Mouse (Mus musculus): Measurements from ENCODE around the gene Cpd. TPM values are rescaled to one million over a fixed set of nuclear protein-coding genes. Genes with fewer than 3 reads are reported as not detected.

The Cpd gene
- polyA plus RNA-seq, 1 experiment from 2014 or later, result 3.8 TPM

DNA sequence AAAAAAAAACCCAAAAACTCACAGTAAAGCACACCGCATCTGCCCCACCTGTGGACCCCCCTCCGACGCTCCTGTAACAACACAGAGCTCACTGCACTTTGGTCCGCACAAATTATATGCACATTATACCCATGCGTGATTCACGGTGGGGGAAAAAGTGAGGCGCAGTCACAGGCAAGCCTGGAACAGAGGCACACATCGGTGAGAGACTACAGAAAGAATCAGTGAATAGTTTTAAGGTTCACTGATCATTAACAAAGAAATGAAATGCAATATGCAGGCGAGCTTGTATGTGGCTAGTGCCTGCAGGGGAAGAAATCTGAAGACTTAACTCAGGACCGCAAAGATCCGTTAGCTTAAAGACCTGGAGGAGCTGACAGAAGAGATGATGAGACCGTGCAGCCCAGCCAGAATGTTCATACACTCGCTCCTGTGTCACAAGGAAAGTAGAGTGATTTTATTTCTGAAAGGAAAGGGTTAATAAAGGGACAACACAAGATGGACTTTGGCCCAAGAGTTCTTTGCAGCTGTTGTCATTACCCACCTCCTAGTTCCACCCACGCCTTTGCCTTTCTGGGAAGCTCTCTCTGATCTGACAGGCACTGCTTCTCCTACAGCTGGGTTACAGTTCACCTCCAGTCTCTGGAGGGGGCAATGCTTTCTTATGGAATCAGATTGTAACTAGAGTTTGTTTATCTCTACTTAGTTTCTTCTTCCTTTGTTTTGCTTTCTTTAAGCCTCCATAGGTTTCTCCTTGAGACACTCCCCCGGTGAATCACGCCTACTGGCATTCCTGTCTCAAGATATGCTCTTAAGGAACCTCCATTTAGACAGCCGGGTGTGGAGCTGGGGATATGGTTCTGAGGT is 7.9 kb upstream of the Cpd start:
- Histone ChIP-seq H3K4me2 (ENCODE audit: low read length) (no peak overlapping the region), H3K9ac (ENCODE audit: low read depth, low read length) (no peak overlapping the region), H3K36me3 (ENCODE audit: control insufficient read depth, insufficient read depth, low read length) (no peaks in the 10 kb centered on the region), H3K4me1 (ENCODE audit: control insufficient read depth, insufficient read depth, low read depth, low read length) (no peaks in the 10 kb centered on the region; the same call in 1 of the 2 replicates), H3K4me3 (ENCODE audit: low read length) (no peak overlapping the region), H3K9me3 (ENCODE audit: control insufficient read depth, low read length) (no peaks in the 10 kb centered on the region), H3K27me3 (replicated peaks; ENCODE audit: control insufficient read depth, insufficient read depth, low read length) (no peaks in the 10 kb centered on the region), H3K27ac (ENCODE audit: low read depth, low read length) (no peak overlapping the region)
- WGBS, result 40% methylated on average over 17 of the region's 17 CpGs
- no peak for ATAC-seq

GRCm38 (mm10) chr11:76851512-76851911 is 4.7 kb upstream of the Cpd start:
- Histone ChIP-seq H3K4me2 (ENCODE audit: low read length) (no peak overlapping the region), H3K4me1 (ENCODE audit: control insufficient read depth, insufficient read depth, low read depth, low read length) (no peaks in the 10 kb centered on the region; the same call in 1 of the 2 replicates), H3K9me3 (ENCODE audit: control insufficient read depth, low read length) (no peaks in the 10 kb centered on the region), H3K9ac (ENCODE audit: low read depth, low read length) (no peak overlapping the region), H3K27me3 (replicated peaks; ENCODE audit: control insufficient read depth, insufficient read depth, low read length) (no peaks in the 10 kb centered on the region), H3K36me3 (ENCODE audit: control insufficient read depth, insufficient read depth, low read length) (no peaks in the 10 kb centered on the region), H3K4me3 (ENCODE audit: low read length) (no peak overlapping the region), H3K27ac (ENCODE audit: low read depth, low read length) (no peak overlapping the region)
- no peak for ATAC-seq
- 72% methylated on average over 3 of the region's 3 CpGs for WGBS

DNA sequence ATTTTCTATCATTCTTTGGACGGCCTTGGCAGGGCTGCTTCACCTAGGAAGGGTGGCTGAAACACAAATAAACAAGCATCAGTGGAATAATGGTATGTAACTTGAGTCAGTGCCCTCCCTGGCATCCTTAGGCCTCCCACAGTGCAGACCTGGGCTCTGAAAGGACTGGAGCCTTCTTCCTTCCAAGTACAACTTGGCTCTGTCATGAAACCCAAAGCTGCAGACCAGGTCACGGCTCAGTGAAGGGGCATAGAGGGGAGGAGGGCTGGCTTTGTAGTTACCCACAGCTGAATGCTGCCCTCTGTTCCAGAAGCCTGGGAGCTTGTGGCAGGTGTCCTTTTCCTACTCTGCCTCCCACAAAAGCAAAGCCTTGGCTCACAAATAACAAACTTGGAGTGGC is 2.8 kb upstream of the Cpd start:
- Histone ChIP-seq H3K4me1 (ENCODE audit: control insufficient read depth, insufficient read depth, low read depth, low read length) (peaks cover 13% of the 10 kb centered on the region), H3K4me2 (ENCODE audit: low read length) (no peak overlapping the region), H3K36me3 (ENCODE audit: control insufficient read depth, insufficient read depth, low read length) (no peaks in the 10 kb centered on the region), H3K9ac (ENCODE audit: low read depth, low read length) (no peak overlapping the region), H3K9me3 (ENCODE audit: control insufficient read depth, low read length) (no peaks in the 10 kb centered on the region), H3K27ac (ENCODE audit: low read depth, low read length) (no peak overlapping the region; the same call in 1 of the 2 replicates), H3K4me3 (ENCODE audit: low read length) (no peak overlapping the region), H3K27me3 (replicated peaks; ENCODE audit: control insufficient read depth, insufficient read depth, low read length) (no peaks in the 10 kb centered on the region)
- 37% methylated on average over 2 of the region's 2 CpGs for WGBS
- ATAC-seq, result no peak; the same call in 1 of the 2 replicates

DNA sequence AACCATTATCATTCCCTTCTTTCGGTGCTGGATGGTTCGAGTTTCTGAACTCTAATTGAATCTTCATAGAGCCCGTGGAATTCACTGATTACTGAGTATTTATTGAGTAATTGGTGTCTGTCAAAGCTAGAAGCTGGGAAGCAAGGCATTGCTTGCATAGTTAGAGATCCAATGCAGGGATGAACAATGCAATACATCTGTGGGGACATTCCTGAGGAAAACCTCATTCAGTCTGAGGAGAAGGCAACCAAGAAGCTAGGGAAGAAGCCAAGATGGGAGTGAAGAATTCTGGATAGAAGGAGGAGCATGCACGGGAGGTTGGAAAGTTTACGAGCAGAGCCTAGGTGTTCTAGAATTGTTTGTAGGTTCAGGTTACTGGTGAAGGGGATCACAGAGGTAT is 1.3 kb upstream of the Cpd start:
- H3K4me3 ChIP-seq (ENCODE audit: low read length), result no peak overlapping the region
- H3K4me1 ChIP-seq (ENCODE audit: control insufficient read depth, insufficient read depth, low read depth, low read length), result peaks cover 24% of the 10 kb centered on the region
- no peaks in the 10 kb centered on the region for H3K9me3 ChIP-seq (ENCODE audit: control insufficient read depth, low read length)
- H3K27ac ChIP-seq (ENCODE audit: low read depth, low read length), result no peak overlapping the region
- no peak overlapping the region for H3K4me2 ChIP-seq (ENCODE audit: low read length)
- no peak overlapping the region for H3K9ac ChIP-seq (ENCODE audit: low read depth, low read length)
- no peaks in the 10 kb centered on the region for H3K36me3 ChIP-seq (ENCODE audit: control insufficient read depth, insufficient read depth, low read length)
- WGBS, result 86% methylated on average over 5 of the region's 5 CpGs
- no peaks in the 10 kb centered on the region for H3K27me3 ChIP-seq (replicated peaks; ENCODE audit: control insufficient read depth, insufficient read depth, low read length)
- no peak for ATAC-seq

GRCm38 (mm10) chr11:76847354-76847753 is 536 bp upstream of the Cpd start:
- no peaks in the 10 kb centered on the region for H3K9me3 ChIP-seq (ENCODE audit: control insufficient read depth, low read length)
- H3K27ac ChIP-seq (ENCODE audit: low read depth, low read length), result no peak overlapping the region
- H3K36me3 ChIP-seq (ENCODE audit: control insufficient read depth, insufficient read depth, low read length), result no peaks in the 10 kb centered on the region
- H3K9ac ChIP-seq (ENCODE audit: low read depth, low read length), result 0 out of 2 replicates have a peak overlapping the region, but pooled peaks have one; percentile 7
- no peak for ATAC-seq
- no peaks in the 10 kb centered on the region for H3K27me3 ChIP-seq (replicated peaks; ENCODE audit: control insufficient read depth, insufficient read depth, low read length)
- WGBS, result 23% methylated on average over 8 of the region's 8 CpGs
- peak overlapping the region; percentile 96 for H3K4me2 ChIP-seq (ENCODE audit: low read length)
- peak overlapping the region; percentile 98 for H3K4me3 ChIP-seq (ENCODE audit: low read length)
- H3K4me1 ChIP-seq (ENCODE audit: control insufficient read depth, insufficient read depth, low read depth, low read length), result peaks cover 29% of the 10 kb centered on the region

- H3K4me2 ChIP-seq (ENCODE audit: low read length), result peak overlapping the region; percentile 96
- H3K9me3 ChIP-seq (ENCODE audit: control insufficient read depth, low read length), result no peaks in the 10 kb centered on the region
- peak overlapping the region; percentile 97 for H3K9ac ChIP-seq (ENCODE audit: low read depth, low read length)
- ATAC-seq, result peak; percentile 75
- peaks cover 30% of the 10 kb centered on the region for H3K4me1 ChIP-seq (ENCODE audit: control insufficient read depth, insufficient read depth, low read depth, low read length)
- peak overlapping the region; percentile 93 for H3K27ac ChIP-seq (ENCODE audit: low read depth, low read length)
- peak overlapping the region; percentile 98 for H3K4me3 ChIP-seq (ENCODE audit: low read length)
- H3K27me3 ChIP-seq (replicated peaks; ENCODE audit: control insufficient read depth, insufficient read depth, low read length), result no peaks in the 10 kb centered on the region
- under 1% methylated on average over 67 of the region's 90 CpGs for WGBS
- no peaks in the 10 kb centered on the region for H3K36me3 ChIP-seq (ENCODE audit: control insufficient read depth, insufficient read depth, low read length)
Measured at GRCm38 (mm10) chr11:76846011-76846877, 574 bp downstream of the Cpd start.

GRCm38 (mm10) chr11:76845275-76845980 is 1.4 kb downstream of the Cpd start:
- H3K27ac ChIP-seq (ENCODE audit: low read depth, low read length), result peak overlapping the region; percentile 93; the same call in 1 of the 2 replicates
- WGBS, result 25% methylated on average over 15 of the region's 15 CpGs
- H3K4me2 ChIP-seq (ENCODE audit: low read length), result peak overlapping the region; percentile 96
- H3K4me3 ChIP-seq (ENCODE audit: low read length), result peak overlapping the region; percentile 98
- ATAC-seq, result no peak
- peak overlapping the region; percentile 97 for H3K9ac ChIP-seq (ENCODE audit: low read depth, low read length)
- peaks cover 30% of the 10 kb centered on the region for H3K4me1 ChIP-seq (ENCODE audit: control insufficient read depth, insufficient read depth, low read depth, low read length)
- no peaks in the 10 kb centered on the region for H3K9me3 ChIP-seq (ENCODE audit: control insufficient read depth, low read length)
- H3K27me3 ChIP-seq (replicated peaks; ENCODE audit: control insufficient read depth, insufficient read depth, low read length), result no peaks in the 10 kb centered on the region
- H3K36me3 ChIP-seq (ENCODE audit: control insufficient read depth, insufficient read depth, low read length), result no peaks in the 10 kb centered on the region

- H3K4me3 ChIP-seq (ENCODE audit: low read length), result no peak overlapping the region
- H3K4me2 ChIP-seq (ENCODE audit: low read length), result no peak overlapping the region
- no peaks in the 10 kb centered on the region for H3K27me3 ChIP-seq (replicated peaks; ENCODE audit: control insufficient read depth, insufficient read depth, low read length)
- WGBS, result 91% methylated on average over 4 of the region's 4 CpGs
- H3K4me1 ChIP-seq (ENCODE audit: control insufficient read depth, insufficient read depth, low read depth, low read length), result peaks cover 7% of the 10 kb centered on the region
- H3K27ac ChIP-seq (ENCODE audit: low read depth, low read length), result no peak overlapping the region
- ATAC-seq, result no peak
- no peaks in the 10 kb centered on the region; the same call in 1 of the 2 replicates for H3K36me3 ChIP-seq (ENCODE audit: control insufficient read depth, insufficient read depth, low read length)
- H3K9ac ChIP-seq (ENCODE audit: low read depth, low read length), result no peak overlapping the region
- H3K9me3 ChIP-seq (ENCODE audit: control insufficient read depth, low read length), result no peaks in the 10 kb centered on the region
Measured at GRCm38 (mm10) chr11:76838573-76838972, 8.2 kb downstream of the Cpd start.
